Mouse (Mus musculus): ENCODE results near the gene Hinfp. TPM values are rescaled to one million over a fixed set of nuclear protein-coding genes. Genes with fewer than 3 reads are reported as not detected.

Hinfp gene
- polyA plus RNA-seq, 1 experiment from 2014 or later: 15.8 TPM

GRCm38 (mm10) chr9:44249181-44250146 is 56.0 kb downstream of the Hinfp start:
- Histone ChIP-seq H3K27me3 (ENCODE audit: control insufficient read depth, insufficient read depth, low read length) (0 out of 2 replicates have a peak, but pooled peaks cover 3% of the 10 kb centered on the region), H3K4me2 (ENCODE audit: low read depth, low read length) (peak overlapping the region; percentile 35; the same call in 1 of the 2 replicates), H3K4me3 (ENCODE audit: low read length) (0 out of 2 replicates have a peak overlapping the region, but pooled peaks have one; percentile 1), H3K4me1 (ENCODE audit: control insufficient read depth, insufficient read depth, low read length) (peaks cover 2% of the 10 kb centered on the region; the same call in 1 of the 2 replicates), H3K9ac (ENCODE audit: low read length) (peak overlapping the region; percentile 61), H3K9me3 (replicated peaks; ENCODE audit: control insufficient read depth, low read length) (no peaks in the 10 kb centered on the region), H3K27ac (ENCODE audit: low read length) (no peak overlapping the region), H3K36me3 (ENCODE audit: control insufficient read depth, insufficient read depth) (no peaks in the 10 kb centered on the region)
- ATAC-seq (replicated peaks; ENCODE audit: extremely low read depth, insufficient read depth, low FRiP score): peak; percentile 87
- WGBS: 37% methylated on average over 26 of the region's 26 CpGs

- no peak for ATAC-seq (replicated peaks; ENCODE audit: extremely low read depth, insufficient read depth, low FRiP score)
- Histone ChIP-seq H3K27me3 (ENCODE audit: control insufficient read depth, insufficient read depth, low read length) (0 out of 2 replicates have a peak, but pooled peaks cover 3% of the 10 kb centered on the region), H3K4me1 (ENCODE audit: control insufficient read depth, insufficient read depth, low read length) (peaks cover 2% of the 10 kb centered on the region; the same call in 1 of the 2 replicates), H3K4me3 (ENCODE audit: low read length) (no peak overlapping the region), H3K4me2 (ENCODE audit: low read depth, low read length) (no peak overlapping the region), H3K9me3 (replicated peaks; ENCODE audit: control insufficient read depth, low read length) (no peaks in the 10 kb centered on the region), H3K9ac (ENCODE audit: low read length) (no peak overlapping the region), H3K36me3 (ENCODE audit: control insufficient read depth, insufficient read depth) (no peaks in the 10 kb centered on the region), H3K27ac (ENCODE audit: low read length) (no peak overlapping the region)
- WGBS: 70% methylated on average over 6 of the region's 6 CpGs
Measured at GRCm38 (mm10) chr9:44247907-44248306, 57.6 kb downstream of the Hinfp start.

- 43% methylated on average over 2 of the region's 2 CpGs for WGBS
- Histone ChIP-seq H3K27ac (ENCODE audit: low read length) (no peak overlapping the region), H3K9ac (ENCODE audit: low read length) (no peak overlapping the region), H3K4me2 (ENCODE audit: low read depth, low read length) (no peak overlapping the region), H3K27me3 (ENCODE audit: control insufficient read depth, insufficient read depth, low read length) (0 out of 2 replicates have a peak, but pooled peaks cover 3% of the 10 kb centered on the region), H3K4me3 (ENCODE audit: low read length) (no peak overlapping the region), H3K4me1 (ENCODE audit: control insufficient read depth, insufficient read depth, low read length) (no peaks in the 10 kb centered on the region), H3K36me3 (ENCODE audit: control insufficient read depth, insufficient read depth) (no peaks in the 10 kb centered on the region), H3K9me3 (replicated peaks; ENCODE audit: control insufficient read depth, low read length) (no peaks in the 10 kb centered on the region)
- no peak for ATAC-seq (replicated peaks; ENCODE audit: extremely low read depth, insufficient read depth, low FRiP score)
Measured at GRCm38 (mm10) chr9:44243621-44244020, 61.9 kb downstream of the Hinfp start.

Small RNAs within 50 kb of the gene (microRNA-seq; reads per million reads assigned to microRNA genes)
- gene Gm44335: not detected

Other genes starting within 250 kb of the Hinfp start
- gene Usp2, start 238.7 kb downstream of the Hinfp start, polyA plus RNA-seq (2015; fragmentation: Nextera tagmentation; extraction: Ambion mirVana): 77.5 and 89.6 TPM in 2 replicates
- 0.12 TPM in 1 of 2 replicates, not detected in the other for gene Mfrp, start 203.9 kb downstream of the Hinfp start, polyA plus RNA-seq (2015; fragmentation: Nextera tagmentation; extraction: Ambion mirVana)
- 3.5 and 4.2 TPM in 2 replicates for gene C1qtnf5, start 198.4 kb downstream of the Hinfp start, polyA plus RNA-seq (2015; fragmentation: Nextera tagmentation; extraction: Ambion mirVana)
- gene Gm49380, start 192.2 kb downstream of the Hinfp start, polyA plus RNA-seq (2015; fragmentation: Nextera tagmentation; extraction: Ambion mirVana): 0.07 and 0.20 TPM in 2 replicates
- gene Rnf26, start 192.2 kb downstream of the Hinfp start, polyA plus RNA-seq (2015; fragmentation: Nextera tagmentation; extraction: Ambion mirVana): 31.7 and 36.6 TPM in 2 replicates
- gene Mcam, start 171.2 kb downstream of the Hinfp start, polyA plus RNA-seq (2015; fragmentation: Nextera tagmentation; extraction: Ambion mirVana): 104 and 111 TPM in 2 replicates
- 12.6 and 13.0 TPM in 2 replicates for gene Cbl, start 71.6 kb downstream of the Hinfp start, polyA plus RNA-seq (2015; fragmentation: Nextera tagmentation; extraction: Ambion mirVana)
- gene Ccdc153, start 65.0 kb downstream of the Hinfp start, polyA plus RNA-seq (2015; fragmentation: Nextera tagmentation; extraction: Ambion mirVana): 0.88 and 2.5 TPM in 2 replicates
- gene Pdzd3, start 54.2 kb downstream of the Hinfp start, polyA plus RNA-seq (2015; fragmentation: Nextera tagmentation; extraction: Ambion mirVana): 0.06 and 0.07 TPM in 2 replicates
- 7.3 and 7.9 TPM in 2 replicates for gene Nlrx1, start 37.1 kb downstream of the Hinfp start, polyA plus RNA-seq (2015; fragmentation: Nextera tagmentation; extraction: Ambion mirVana)
- gene Abcg4, start 17.1 kb downstream of the Hinfp start, polyA plus RNA-seq (2015; fragmentation: Nextera tagmentation; extraction: Ambion mirVana): 1.9 and 2.5 TPM in 2 replicates
- 8.2 and 8.6 TPM in 2 replicates for gene C2cd2l, start 14.6 kb upstream of the Hinfp start, polyA plus RNA-seq (2015; fragmentation: Nextera tagmentation; extraction: Ambion mirVana)
- gene Dpagt1, start 20.3 kb upstream of the Hinfp start, polyA plus RNA-seq (2015; fragmentation: Nextera tagmentation; extraction: Ambion mirVana): 28.5 and 33.7 TPM in 2 replicates
- gene H2afx, start 29.0 kb upstream of the Hinfp start, polyA plus RNA-seq (2015; fragmentation: Nextera tagmentation; extraction: Ambion mirVana): 179 and 186 TPM in 2 replicates
- gene Hmbs, start 38.6 kb upstream of the Hinfp start, polyA plus RNA-seq (2015; fragmentation: Nextera tagmentation; extraction: Ambion mirVana): 97.2 and 102 TPM in 2 replicates
- gene Vps11, start 56.0 kb upstream of the Hinfp start, polyA plus RNA-seq (2015; fragmentation: Nextera tagmentation; extraction: Ambion mirVana): 20.9 and 23.1 TPM in 2 replicates
- gene Hyou1, start 73.8 kb upstream of the Hinfp start, polyA plus RNA-seq (2015; fragmentation: Nextera tagmentation; extraction: Ambion mirVana): 14.6 and 18.0 TPM in 2 replicates
- 37.8 and 42.0 TPM in 2 replicates for gene Slc37a4, start 91.2 kb upstream of the Hinfp start, polyA plus RNA-seq (2015; fragmentation: Nextera tagmentation; extraction: Ambion mirVana)
- 862 and 919 TPM in 2 replicates for gene Rps25, start 101.5 kb upstream of the Hinfp start, polyA plus RNA-seq (2015; fragmentation: Nextera tagmentation; extraction: Ambion mirVana)
- 84.4 and 90.3 TPM in 2 replicates for gene Trappc4, start 101.9 kb upstream of the Hinfp start, polyA plus RNA-seq (2015; fragmentation: Nextera tagmentation; extraction: Ambion mirVana)
- gene Ccdc84, start 112.9 kb upstream of the Hinfp start, polyA plus RNA-seq (2015; fragmentation: Nextera tagmentation; extraction: Ambion mirVana): 21.3 and 23.5 TPM in 2 replicates
- not detected in 2 replicates for gene Foxr1, start 135.5 kb upstream of the Hinfp start, polyA plus RNA-seq (2015; fragmentation: Nextera tagmentation; extraction: Ambion mirVana)
- 0.50 TPM in 1 of 2 replicates, not detected in the other for gene Upk2, start 149.3 kb upstream of the Hinfp start, polyA plus RNA-seq (2015; fragmentation: Nextera tagmentation; extraction: Ambion mirVana)
- gene Bcl9l, start 177.2 kb upstream of the Hinfp start, polyA plus RNA-seq (2015; fragmentation: Nextera tagmentation; extraction: Ambion mirVana): 11.1 and 11.3 TPM in 2 replicates